Mouse (Mus musculus) lung, embryonic 16.5 days (tissue): ENCODE measurements at regions not wholly inside any gene's neighbourhood (a gene's known extent, or its start where the extent isn't known, plus 50 kb on each side); places are given as distances from the start of the nearest gene placed in this dataset.

Experiments used
- ATAC-seq: fragments of 200-750 bp; cut with Nextera tagmentation; 2 replicates; pipeline ENCODE4 v1.8.0; 2017; ENCODE audit warnings: low read depth, mild to moderate bottlenecking, moderate library complexity
- H3K27ac ChIP-seq: fragments of 300-500 bp; sonication (generic); 2 replicates; pipeline ENCODE4 v1.5.1; 2014; ENCODE audit warnings: mild to moderate bottlenecking, control low read depth, low read length
- H3K27me3 ChIP-seq: fragments of 300-500 bp; sonication (generic); 2 replicates; pipeline ENCODE4 v1.6.1; 2014; ENCODE audit warnings: low read depth, low read length, mixed read lengths; ENCODE audit not compliant: control insufficient read depth, insufficient read depth
- H3K36me3 ChIP-seq: fragments of 300-500 bp; sonication (generic); 2 replicates; pipeline ENCODE4 v1.6.1; 2014; ENCODE audit warnings: low read length; ENCODE audit not compliant: control insufficient read depth, insufficient read depth
- H3K4me1 ChIP-seq: fragments of 300-500 bp; sonication (generic); replicated peaks from 2 replicates; pipeline ENCODE4 v1.6.1; 2014; ENCODE audit warnings: low read length, mixed read lengths; ENCODE audit not compliant: control insufficient read depth, insufficient read depth
- H3K4me2 ChIP-seq: fragments of 300-500 bp; sonication (generic); 2 replicates; pipeline ENCODE4 v1.6.1; 2014; ENCODE audit warnings: low read depth, low read length, control low read depth
- H3K4me3 ChIP-seq: fragments of 300-500 bp; sonication (generic); 2 replicates; pipeline ENCODE4 v1.5.1; 2014; ENCODE audit warnings: mild to moderate bottlenecking, low read length, control low read depth
- H3K9ac ChIP-seq: fragments of 300-500 bp; sonication (generic); 2 replicates; pipeline ENCODE4 v1.6.1; 2014; ENCODE audit warnings: low read length, control low read depth
- H3K9me3 ChIP-seq: fragments of 300-500 bp; sonication (generic); 2 replicates; pipeline ENCODE4 v1.6.1; 2016; ENCODE audit warnings: low read length; ENCODE audit not compliant: control insufficient read depth
- whole genome bisulfite sequencing: fragments of 180-500 bp; shearing (Covaris S2); extraction: QIAGEN DNeasy Blood & Tissue Kit; methylation state at CpG from one replicate; pipeline ENCODE4 v1.1.7; 2014; 5-methylcytosine and 5-hydroxymethylcytosine counted together

GRCm38 (mm10) chr13:119177753-119178152 is 250.6 kb upstream of the Paip1 start:
- ATAC-seq, result peak; percentile 96
- H3K27ac ChIP-seq, result peak overlapping the region; percentile 55

GRCm38 (mm10) chr13:119178212-119178611 is 250.2 kb upstream of the Paip1 start:
- H3K9ac ChIP-seq, result no peak overlapping the region
- ATAC-seq, result peak; percentile 56
- no peaks in the 10 kb centered on the region for H3K36me3 ChIP-seq
- H3K27ac ChIP-seq, result peak overlapping the region; percentile 55
- no peaks in the 10 kb centered on the region for H3K9me3 ChIP-seq
- H3K4me2 ChIP-seq, result no peak overlapping the region
- H3K4me1 ChIP-seq, result no peaks in the 10 kb centered on the region
- H3K4me3 ChIP-seq, result no peak overlapping the region
- 28% methylated on average over 5 of the region's 5 CpGs for WGBS
- H3K27me3 ChIP-seq, result no peaks in the 10 kb centered on the region

More at GRCm38 (mm10) chr13:119177753-119178152, 250.6 kb upstream of the Paip1 start:
- Histone ChIP-seq H3K9ac (no peak overlapping the region), H3K36me3 (no peaks in the 10 kb centered on the region), H3K4me3 (no peak overlapping the region), H3K4me2 (no peak overlapping the region), H3K4me1 (no peaks in the 10 kb centered on the region), H3K9me3 (no peaks in the 10 kb centered on the region), H3K27me3 (no peaks in the 10 kb centered on the region)
- 17% methylated on average over 4 of the region's 4 CpGs for WGBS

DNA sequence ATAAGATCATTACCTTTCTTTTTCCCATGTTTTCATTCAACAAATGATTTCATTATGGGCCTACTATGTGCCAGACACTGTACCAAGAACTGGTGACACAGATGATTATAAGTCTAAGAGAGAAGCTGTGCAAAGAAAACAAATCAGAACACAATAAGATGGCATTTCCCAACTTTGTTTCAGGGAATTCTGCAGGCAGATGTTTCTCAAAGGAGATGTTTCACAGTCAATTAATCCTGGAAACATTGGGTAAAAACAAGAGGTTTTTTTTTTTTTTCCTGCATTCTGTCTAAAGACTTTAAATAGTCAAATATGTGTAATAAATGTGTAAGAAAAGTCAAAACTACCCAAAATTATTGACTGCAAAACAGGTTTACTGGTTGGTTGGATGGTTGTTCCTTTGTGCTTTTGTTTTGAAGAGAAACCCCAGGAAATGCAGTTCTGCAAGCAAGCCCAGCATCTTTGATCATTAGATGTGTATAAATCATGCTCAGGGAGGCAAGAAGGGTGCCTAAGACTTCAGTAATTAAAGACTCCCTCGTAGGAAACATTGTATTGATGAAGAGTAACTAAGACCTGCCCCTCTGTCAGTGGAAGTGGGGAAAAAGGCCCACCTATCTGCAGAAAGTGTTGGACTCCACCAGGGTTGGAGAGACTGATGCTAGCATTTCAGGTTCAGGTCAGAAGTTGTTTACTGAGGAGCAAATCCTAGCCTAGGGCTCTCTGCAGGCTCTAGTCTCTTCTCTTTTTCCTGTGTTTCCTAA is 249.1 kb upstream of the Paip1 start:
- H3K27ac ChIP-seq, result no peak overlapping the region
- ATAC-seq, result no peak
- no peak overlapping the region for H3K4me2 ChIP-seq
- WGBS, result 21% methylated on average over 1 of the region's 1 CpGs
- H3K4me3 ChIP-seq, result no peak overlapping the region
- H3K4me1 ChIP-seq, result no peaks in the 10 kb centered on the region
- H3K9me3 ChIP-seq, result no peaks in the 10 kb centered on the region
- H3K36me3 ChIP-seq, result no peaks in the 10 kb centered on the region
- H3K27me3 ChIP-seq, result no peaks in the 10 kb centered on the region
- H3K9ac ChIP-seq, result no peak overlapping the region

- no peaks in the 10 kb centered on the region for H3K4me1 ChIP-seq
- WGBS, result 96% methylated on average over 6 of the region's 6 CpGs
- H3K9me3 ChIP-seq, result no peaks in the 10 kb centered on the region
- no peak overlapping the region for H3K9ac ChIP-seq
- H3K4me3 ChIP-seq, result no peak overlapping the region
- H3K36me3 ChIP-seq, result no peaks in the 10 kb centered on the region
- no peak overlapping the region for H3K4me2 ChIP-seq
- no peaks in the 10 kb centered on the region for H3K27me3 ChIP-seq
- no peak for ATAC-seq
- H3K27ac ChIP-seq, result no peak overlapping the region
Observed at GRCm38 (mm10) chr13:119184322-119184877, 244.0 kb upstream of the Paip1 start.

DNA sequence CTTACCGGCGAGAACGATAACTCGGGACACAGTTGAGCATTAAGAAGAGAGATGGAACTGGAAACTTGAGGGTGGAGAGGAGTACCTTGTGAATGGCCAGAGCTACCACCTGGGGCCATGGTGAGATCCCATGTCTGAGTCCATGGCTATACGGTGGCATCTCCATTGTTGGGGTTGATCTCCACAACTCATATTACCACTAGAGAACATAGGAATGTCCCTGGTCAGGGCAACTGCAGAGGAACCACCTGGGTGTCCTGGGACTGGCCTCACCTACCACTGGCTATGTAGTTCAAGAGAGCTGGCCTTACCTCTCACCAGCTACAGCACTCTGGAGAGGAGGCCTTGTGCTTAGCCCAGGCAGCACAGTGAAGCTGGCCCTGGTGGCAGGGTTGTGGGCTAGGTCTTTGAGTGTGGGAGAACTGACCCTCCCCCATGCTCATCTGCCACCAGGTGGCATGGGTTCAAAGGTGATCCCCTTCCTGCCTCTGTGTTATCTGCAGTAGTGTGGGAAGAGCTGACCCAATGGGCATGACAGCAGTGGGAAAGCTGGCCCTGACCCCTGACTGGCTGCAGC is 242.7 kb upstream of the Paip1 start:
- WGBS, result 95% methylated on average over 5 of the region's 5 CpGs
- Histone ChIP-seq H3K9ac (no peak overlapping the region), H3K4me1 (no peaks in the 10 kb centered on the region), H3K27ac (no peak overlapping the region), H3K4me3 (no peak overlapping the region), H3K9me3 (no peaks in the 10 kb centered on the region), H3K36me3 (no peaks in the 10 kb centered on the region), H3K4me2 (no peak overlapping the region), H3K27me3 (no peaks in the 10 kb centered on the region)
- peak; percentile 41; the same call in 1 of the 2 replicates for ATAC-seq

GRCm38 (mm10) chr13:119231556-119231955 is 196.8 kb upstream of the Paip1 start:
- 46% methylated on average over 11 of the region's 11 CpGs for WGBS
- H3K4me2 ChIP-seq, result no peak overlapping the region
- H3K27ac ChIP-seq, result no peak overlapping the region
- H3K4me1 ChIP-seq, result no peaks in the 10 kb centered on the region
- no peaks in the 10 kb centered on the region for H3K36me3 ChIP-seq
- H3K9me3 ChIP-seq, result no peaks in the 10 kb centered on the region
- H3K4me3 ChIP-seq, result no peak overlapping the region
- H3K9ac ChIP-seq, result no peak overlapping the region
- no peaks in the 10 kb centered on the region for H3K27me3 ChIP-seq
- ATAC-seq, result peak; percentile 86

DNA sequence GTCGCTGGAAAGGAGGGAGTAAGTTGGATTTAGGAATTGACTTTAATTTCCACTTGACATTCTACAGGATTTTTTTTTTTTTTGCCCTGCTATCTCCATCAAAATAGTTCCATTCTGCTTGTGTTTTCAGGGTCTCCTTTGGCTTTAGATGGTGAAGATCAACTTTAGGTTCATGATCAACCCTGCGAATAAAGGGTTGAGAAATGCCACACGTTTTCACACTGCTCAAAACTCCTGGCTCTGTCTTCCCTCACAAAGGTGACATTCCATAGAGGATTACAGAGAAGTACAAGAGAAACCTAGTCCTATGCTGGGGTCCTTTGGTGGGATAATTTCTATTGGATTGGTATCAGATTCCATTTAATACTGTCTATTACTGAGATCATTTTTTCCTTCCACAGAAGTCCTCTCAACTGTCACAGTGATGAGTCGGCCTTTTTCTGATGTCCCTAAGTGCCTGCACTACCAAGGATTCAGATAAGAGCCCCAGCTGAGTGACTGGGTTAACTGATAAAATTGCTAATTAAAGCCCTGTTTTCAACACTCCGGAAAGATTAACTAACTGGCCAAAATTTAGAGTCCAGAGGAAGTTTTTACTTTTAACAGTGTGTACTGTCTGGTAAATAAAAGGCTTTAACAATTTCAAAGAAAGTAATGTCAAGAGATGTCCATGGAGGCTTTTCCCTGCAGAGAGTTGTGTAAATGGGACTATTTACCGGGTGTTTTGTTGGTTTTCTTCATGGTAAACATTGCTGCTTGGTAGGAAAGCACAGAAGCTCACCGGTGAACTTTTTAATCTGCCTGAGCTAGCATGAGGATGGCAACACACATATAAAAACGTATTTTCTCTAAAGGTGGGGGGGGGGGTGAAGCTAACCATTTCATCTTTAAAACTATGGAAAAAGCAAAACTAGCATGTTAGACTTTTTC is 196.0 kb upstream of the Paip1 start:
- H3K27ac ChIP-seq, result no peak overlapping the region
- H3K36me3 ChIP-seq, result no peaks in the 10 kb centered on the region
- no peak overlapping the region for H3K4me2 ChIP-seq
- H3K27me3 ChIP-seq, result no peaks in the 10 kb centered on the region
- no peak overlapping the region for H3K9ac ChIP-seq
- no peaks in the 10 kb centered on the region for H3K4me1 ChIP-seq
- H3K9me3 ChIP-seq, result no peaks in the 10 kb centered on the region
- no peak for ATAC-seq
- H3K4me3 ChIP-seq, result no peak overlapping the region
- WGBS, result 28% methylated on average over 8 of the region's 8 CpGs

- ATAC-seq, result no peak
- H3K9me3 ChIP-seq, result no peaks in the 10 kb centered on the region
- H3K9ac ChIP-seq, result no peak overlapping the region
- H3K4me1 ChIP-seq, result no peaks in the 10 kb centered on the region
- H3K4me2 ChIP-seq, result no peak overlapping the region
- H3K27ac ChIP-seq, result no peak overlapping the region
- 84% methylated on average over 4 of the region's 4 CpGs for WGBS
- no peaks in the 10 kb centered on the region for H3K27me3 ChIP-seq
- no peak overlapping the region for H3K4me3 ChIP-seq
- no peaks in the 10 kb centered on the region for H3K36me3 ChIP-seq
Observed at GRCm38 (mm10) chr13:119233030-119233385, 195.4 kb upstream of the Paip1 start.

GRCm38 (mm10) chr13:119233869-119234268 is 194.5 kb upstream of the Paip1 start:
- 33% methylated on average over 3 of the region's 3 CpGs for WGBS

More at GRCm38 (mm10) chr13:119233869-119234268, 194.5 kb upstream of the Paip1 start:
- Histone ChIP-seq H3K4me2 (no peak overlapping the region), H3K27ac (no peak overlapping the region), H3K4me3 (no peak overlapping the region), H3K9me3 (no peaks in the 10 kb centered on the region), H3K4me1 (no peaks in the 10 kb centered on the region), H3K9ac (no peak overlapping the region), H3K36me3 (no peaks in the 10 kb centered on the region), H3K27me3 (no peaks in the 10 kb centered on the region)
- ATAC-seq, result no peak
